Mouse (Mus musculus) megakaryocyte, embryonic 14.5 days (primary cell): ENCODE measurements at regions not wholly inside any gene's neighbourhood (a gene's known extent, or its start where the extent isn't known, plus 50 kb on each side); places are given as distances from the start of the nearest gene placed in this dataset.

ENCODE experiments used
- FLI1 ChIP-seq: IDR thresholded peaks from 2 replicates; pipeline ENCODE4 v1.6.1; 2012; ENCODE audit warnings: low read length, inconsistent platforms, mixed read lengths
- GATA1 ChIP-seq: IDR thresholded peaks from 3 replicates; pipeline ENCODE4 v1.6.1; 2012; ENCODE audit warnings: mixed read lengths, low read length, inconsistent platforms, borderline replicate concordance

DNA sequence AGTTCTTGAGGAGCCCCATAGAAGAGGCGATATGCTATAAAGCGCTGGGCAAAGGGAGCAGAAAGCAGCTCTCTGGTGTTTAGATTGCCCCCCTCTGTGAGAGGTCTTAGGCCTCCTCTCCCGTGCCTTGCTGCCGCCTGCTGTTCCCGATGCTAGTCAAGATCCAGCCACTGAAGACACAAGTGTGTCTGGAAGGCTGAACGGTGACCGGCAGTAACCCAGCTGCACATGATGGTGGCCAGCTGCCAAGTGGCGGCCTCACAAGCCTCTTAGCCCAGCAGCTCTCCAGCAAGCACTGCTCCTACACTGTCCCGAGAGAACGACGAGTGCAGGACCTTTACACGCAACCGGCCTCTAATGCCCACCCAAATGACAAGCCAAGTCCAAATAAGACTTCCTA is 104.1 kb upstream of the Abca1 start:
- TF ChIP-seq GATA1 (no peak), FLI1 (no peak)
